Mouse (Mus musculus) kidney, postnatal 0 days (tissue): ENCODE measurements around the gene Pagr1b. TPM values are rescaled to one million over a fixed set of nuclear protein-coding genes. Genes with fewer than 3 reads are reported as not detected.

Experiments
- ATAC-seq: fragments of 200-750 bp; cut with Nextera tagmentation; replicated peaks from 2 replicates; pipeline ENCODE4 v1.8.0; 2017; ENCODE audit warnings: low read depth, moderate number of reproducible peaks, moderate TSS enrichment, moderate library complexity; ENCODE audit not compliant: low FRiP score
- DNase-seq: peaks from one replicate; pipeline ENCODE4 v3.0.0-alpha.2; 2016; ENCODE audit warnings: low spot score
- H3K27ac ChIP-seq: fragments of 300-500 bp; sonication (generic); 2 replicates; pipeline ENCODE4 v1.5.1; 2014; ENCODE audit warnings: mild to moderate bottlenecking
- H3K27me3 ChIP-seq: fragments of 300-500 bp; sonication (generic); 2 replicates; pipeline ENCODE4 v1.6.1; 2014; ENCODE audit warnings: low read length, mixed read lengths; ENCODE audit not compliant: insufficient read depth
- H3K36me3 ChIP-seq: fragments of 300-500 bp; sonication (generic); 2 replicates; pipeline ENCODE4 v1.6.1; 2014; ENCODE audit warnings: low read length, mixed read lengths; ENCODE audit not compliant: insufficient read depth
- H3K4me1 ChIP-seq: fragments of 300-500 bp; sonication (generic); replicated peaks from 2 replicates; pipeline ENCODE4 v1.6.1; 2014; ENCODE audit warnings: antibody characterized with exemption, low read length, mixed read lengths; ENCODE audit not compliant: insufficient read depth
- H3K4me2 ChIP-seq: fragments of 300-500 bp; sonication (generic); 2 replicates; pipeline ENCODE4 v1.6.1; 2014; ENCODE audit warnings: mild to moderate bottlenecking, low read length, moderate library complexity, mixed read lengths
- H3K4me3 ChIP-seq: fragments of 300-500 bp; sonication (generic); replicated peaks from 2 replicates; pipeline ENCODE4 v1.5.1; 2014; ENCODE audit warnings: low read depth, low read length
- H3K9ac ChIP-seq: fragments of 300-500 bp; sonication (generic); 2 replicates; pipeline ENCODE4 v1.6.1; 2014; ENCODE audit warnings: low read depth, low read length
- H3K9me3 ChIP-seq: fragments of 300-500 bp; sonication (generic); replicated peaks from 2 replicates; pipeline ENCODE4 v1.6.1; 2016; ENCODE audit warnings: low read length, inconsistent platforms, mixed read lengths
- CTCF ChIP-seq: IDR thresholded peaks from 2 replicates; pipeline ENCODE4 v1.5.1; 2016; ENCODE audit warnings: antibody characterized with exemption, low read depth, mild to moderate bottlenecking, moderate library complexity
- WGBS: fragments of 180-500 bp; shearing (Covaris S2); extraction: QIAGEN DNeasy Blood & Tissue Kit; methylation state at CpG from one replicate; pipeline ENCODE4 v1.1.7; 2014; 5-methylcytosine and 5-hydroxymethylcytosine counted together
- polyA plus RNA-seq: library from polyadenylated mRNA; unstranded; fragments of >200 nt; fragmentation: Nextera tagmentation; extraction: Ambion mirVana; gene quantifications from 2 replicates; pipeline ENCODE4 v1.2.1, GENCODE M21; 2015

Gene Pagr1b
- 0.21 and 0.65 TPM in 2 replicates for polyA plus RNA-seq

DNA sequence TGATC lies at the start of gene Pagr1b:
Pagr1b (minus strand) TSS at position 4 of the 5 bp plus-strand sequence.
- H3K4me1 ChIP-seq: peaks cover 34% of the 10 kb centered on the region
- peak within 1 kb of the TSS; percentile 82 for H3K9ac ChIP-seq
- no peak for TF ChIP-seq CTCF
- peak within 1 kb of the TSS; percentile 68 for H3K4me3 ChIP-seq
- H3K9me3 ChIP-seq: no peaks in the 10 kb centered on the region
- peak within 1 kb of the TSS; percentile 95 for H3K27ac ChIP-seq
- H3K4me2 ChIP-seq: peak within 1 kb of the TSS; percentile 79
- DNase-seq: no peak
- no peaks in the 10 kb centered on the region for H3K27me3 ChIP-seq
- H3K36me3 ChIP-seq: 0 out of 2 replicates have a peak, but pooled peaks cover 4% of the 10 kb centered on the region
- ATAC-seq: no peak

DNA sequence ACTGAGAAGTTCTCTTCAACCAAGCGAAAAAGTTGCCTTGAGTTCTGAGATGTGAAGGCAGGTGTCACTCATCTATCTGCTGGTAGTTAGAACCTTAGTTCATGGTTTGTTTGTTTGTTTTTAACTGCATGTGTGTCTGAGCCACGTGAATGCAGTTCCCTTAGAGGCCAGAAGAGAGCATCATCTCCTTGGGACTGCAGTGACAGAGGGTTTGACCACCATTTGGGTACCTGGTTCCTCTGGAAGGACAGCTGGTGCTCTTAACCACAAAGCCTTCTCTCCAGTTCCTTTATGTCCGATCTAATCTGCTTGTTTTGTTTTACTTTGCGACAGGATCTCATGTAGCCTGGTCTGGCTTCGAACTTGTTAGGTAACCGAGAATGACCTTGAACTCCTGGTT lies 49.3 kb upstream of the Pagr1b start:
- 89% methylated on average over 6 of the region's 6 CpGs for whole genome bisulfite sequencing
- H3K4me3 ChIP-seq: no peak overlapping the region
- H3K27ac ChIP-seq: no peak overlapping the region
- TF ChIP-seq CTCF: no peak
- no peaks in the 10 kb centered on the region for H3K9me3 ChIP-seq
- ATAC-seq (no peak), DNase-seq (no peak)
- H3K36me3 ChIP-seq: no peaks in the 10 kb centered on the region
- no peaks in the 10 kb centered on the region for H3K27me3 ChIP-seq
- no peak overlapping the region for H3K9ac ChIP-seq
- H3K4me1 ChIP-seq: 0 out of 2 replicates have a peak, but pooled peaks cover 4% of the 10 kb centered on the region
- H3K4me2 ChIP-seq: no peak overlapping the region

DNA sequence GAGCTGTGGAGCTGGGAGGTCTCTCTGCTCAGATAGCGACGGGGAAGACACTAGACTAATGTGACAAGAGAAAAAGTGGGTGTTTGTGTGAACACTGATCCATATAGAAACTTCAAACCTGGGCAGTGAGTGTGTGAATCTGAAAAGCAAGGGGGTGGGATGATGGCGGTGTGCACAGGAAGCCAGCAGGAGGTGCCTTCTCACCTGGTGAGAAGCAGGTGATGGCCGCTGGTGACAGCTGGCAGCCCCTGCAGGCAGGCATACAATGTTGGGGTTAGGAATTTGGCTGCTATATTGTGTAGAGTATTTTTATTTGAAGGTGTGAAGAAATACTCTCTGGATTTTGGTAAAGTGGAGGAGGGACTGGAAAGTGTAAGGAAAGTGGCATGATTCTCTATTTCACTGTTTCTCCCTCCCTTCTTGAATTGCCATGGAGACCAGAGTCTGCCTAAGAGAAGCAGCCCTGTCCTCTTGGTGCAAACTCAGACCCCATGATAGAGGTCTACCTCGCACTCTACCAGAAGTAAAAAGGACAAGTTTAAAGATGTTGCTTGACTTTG lies 38.8 kb upstream of the Pagr1b start:
- Histone ChIP-seq H3K4me3 (no peak overlapping the region), H3K9ac (no peak overlapping the region), H3K4me2 (no peak overlapping the region), H3K9me3 (no peaks in the 10 kb centered on the region), H3K27ac (no peak overlapping the region), H3K27me3 (no peaks in the 10 kb centered on the region), H3K36me3 (no peaks in the 10 kb centered on the region), H3K4me1 (no peaks in the 10 kb centered on the region)
- 73% methylated on average over 5 of the region's 5 CpGs for WGBS
- ATAC-seq: no peak
- DNase-seq: no peak
- TF ChIP-seq CTCF: peak; percentile 25; the same call in 1 of the 2 replicates

DNA sequence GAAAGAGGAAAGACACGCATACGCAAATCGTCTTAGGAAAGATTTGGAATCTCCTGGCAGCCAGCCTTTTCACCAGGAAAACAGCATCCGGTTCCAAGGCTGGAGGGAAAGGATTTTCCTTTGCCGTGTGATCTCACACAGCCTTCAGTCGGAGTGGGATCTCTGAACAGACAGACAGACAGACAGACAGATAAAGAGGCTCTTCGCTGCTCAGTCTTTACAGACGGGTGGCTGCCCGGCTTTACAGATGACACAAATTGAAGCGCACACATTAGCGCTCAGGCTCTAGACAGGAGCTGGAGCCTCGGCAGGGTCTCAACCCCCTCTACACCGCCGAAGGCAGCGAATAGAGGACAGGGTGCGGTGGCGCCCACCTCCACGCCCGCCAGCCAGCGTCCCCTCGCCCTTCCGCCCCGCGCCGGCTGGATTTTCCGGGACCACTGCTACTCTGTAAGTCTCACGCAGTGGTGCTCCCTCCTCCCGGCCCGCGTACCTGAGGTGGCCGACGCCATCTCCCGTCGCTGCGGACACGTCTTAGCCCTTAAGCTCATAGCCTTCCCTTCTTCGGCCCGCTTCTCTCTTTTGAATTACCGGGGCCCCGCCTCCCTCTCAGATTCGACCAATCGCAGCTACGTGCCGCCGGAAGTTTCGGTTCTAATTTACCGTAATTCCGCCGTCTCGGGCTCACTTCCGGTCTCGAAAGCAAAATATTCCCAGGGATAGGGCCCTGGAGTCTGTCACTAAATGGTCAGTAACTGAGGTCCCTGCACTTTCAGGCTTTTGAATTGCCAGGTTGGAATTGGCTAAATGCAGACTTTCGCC lies 25.8 kb upstream of the Pagr1b start, which contains the start of gene Kif22:
Kif22 (minus strand) TSS at position 621 of the 822 bp plus-strand sequence.
- under 1% methylated on average over 53 of the region's 53 CpGs for WGBS
- H3K4me3 ChIP-seq: peak within 1 kb of the TSS; percentile 83
- peak within 1 kb of the TSS; percentile 73 for H3K27ac ChIP-seq
- H3K36me3 ChIP-seq: no peaks in the 10 kb centered on the region
- DNase-seq (peak; percentile 96), ATAC-seq (peak; percentile 82)
- H3K9me3 ChIP-seq: no peaks in the 10 kb centered on the region
- H3K4me2 ChIP-seq: peak within 1 kb of the TSS; percentile 76
- TF ChIP-seq CTCF: no peak
- H3K9ac ChIP-seq: peak within 1 kb of the TSS; percentile 73
- H3K4me1 ChIP-seq: 0 out of 2 replicates have a peak, but pooled peaks cover 4% of the 10 kb centered on the region
- no peaks in the 10 kb centered on the region for H3K27me3 ChIP-seq

DNA sequence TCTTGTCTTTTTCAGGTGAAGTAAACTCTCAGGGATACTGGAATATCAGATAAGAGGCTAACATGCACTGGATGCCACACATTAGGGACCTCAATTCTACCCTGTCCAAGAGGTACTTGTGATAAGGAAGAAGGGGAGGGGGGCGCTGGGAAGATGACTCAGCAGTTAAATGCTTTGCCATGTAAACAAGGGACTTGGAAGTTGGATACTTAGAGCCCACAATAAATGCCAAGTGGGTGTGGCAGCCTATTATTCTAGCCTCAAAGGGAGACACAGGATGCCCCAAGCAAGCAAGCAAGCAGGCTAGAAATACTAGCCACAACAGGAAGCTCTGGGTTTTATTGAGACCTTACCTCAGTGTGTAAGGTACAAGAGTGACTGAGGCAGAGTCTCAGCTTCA lies 15.0 kb upstream of the Pagr1b start:
- ATAC-seq (no peak), DNase-seq (no peak)
- no peaks in the 10 kb centered on the region for H3K9me3 ChIP-seq
- H3K36me3 ChIP-seq: peaks cover 34% of the 10 kb centered on the region
- no peak overlapping the region for H3K4me3 ChIP-seq
- H3K27ac ChIP-seq: no peak overlapping the region
- no peak overlapping the region for H3K4me2 ChIP-seq
- no peaks in the 10 kb centered on the region for H3K27me3 ChIP-seq
- no peaks in the 10 kb centered on the region; the same call in 1 of the 2 replicates for H3K4me1 ChIP-seq
- H3K9ac ChIP-seq: no peak overlapping the region
- TF ChIP-seq CTCF: no peak
- 73% methylated on average over 1 of the region's 1 CpGs for WGBS

DNA sequence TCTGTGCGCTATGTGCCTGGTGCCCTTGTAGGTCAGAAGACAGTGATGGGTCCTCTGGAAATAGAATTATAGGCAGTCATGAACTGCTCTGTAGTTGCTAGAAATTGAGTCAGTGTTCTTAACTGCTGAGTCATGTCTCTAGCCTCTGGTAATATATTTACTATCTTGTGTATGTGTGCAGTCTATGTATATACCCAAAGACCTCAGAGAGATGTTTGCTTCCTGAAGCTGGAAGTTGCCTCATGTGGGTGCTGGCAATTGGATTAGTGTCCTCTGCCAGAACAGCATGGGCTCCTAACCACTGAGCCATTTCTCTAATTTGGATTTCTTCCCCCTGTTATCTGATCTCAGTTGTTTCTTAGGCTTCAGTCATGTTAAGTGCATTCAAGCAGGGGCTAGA lies 13.9 kb upstream of the Pagr1b start:
- no peak for TF ChIP-seq CTCF
- Histone ChIP-seq H3K4me3 (no peak overlapping the region), H3K36me3 (peaks cover 34% of the 10 kb centered on the region), H3K4me1 (no peaks in the 10 kb centered on the region; the same call in 1 of the 2 replicates), H3K9me3 (no peaks in the 10 kb centered on the region), H3K9ac (no peak overlapping the region), H3K4me2 (no peak overlapping the region), H3K27ac (no peak overlapping the region), H3K27me3 (no peaks in the 10 kb centered on the region)
- ATAC-seq: no peak
- 97% methylated on average over 1 of the region's 1 CpGs for WGBS
- no peak for DNase-seq
